Mouse (Mus musculus) hindbrain, postnatal 0 days (tissue): Measurements from ENCODE around the gene Ets1. TPM values are rescaled to one million over a fixed set of nuclear protein-coding genes. Genes with fewer than 3 reads are reported as not detected.

ENCODE experiments used
- ATAC-seq: fragments of 200-750 bp; cut with Nextera tagmentation; 2 replicates; pipeline ENCODE4 v1.8.0; 2017; ENCODE audit warnings: mild to moderate bottlenecking, moderate TSS enrichment, moderate library complexity
- DNase-seq: peaks from one replicate; pipeline ENCODE4 v3.0.0-alpha.2; 2015; ENCODE audit warnings: low spot score
- H3K27ac ChIP-seq: fragments of 300-500 bp; sonication (generic); 2 replicates; pipeline ENCODE4 v1.5.1; 2014; ENCODE audit warnings: mild to moderate bottlenecking
- H3K27me3 ChIP-seq: fragments of 300-500 bp; sonication (generic); 2 replicates; pipeline ENCODE4 v1.6.1; 2014; ENCODE audit warnings: low read length, mixed read lengths; ENCODE audit not compliant: insufficient read depth
- H3K36me3 ChIP-seq: fragments of 300-500 bp; sonication (generic); 2 replicates; pipeline ENCODE4 v1.6.1; 2014; ENCODE audit warnings: low read length, mixed read lengths; ENCODE audit not compliant: insufficient read depth
- H3K4me1 ChIP-seq: fragments of 300-500 bp; sonication (generic); 2 replicates; pipeline ENCODE4 v1.6.1; 2014; ENCODE audit warnings: antibody characterized with exemption, low read length, mixed read lengths; ENCODE audit not compliant: insufficient read depth
- H3K4me2 ChIP-seq: fragments of 300-500 bp; sonication (generic); 2 replicates; pipeline ENCODE4 v1.6.1; 2014; ENCODE audit warnings: low read depth, mild to moderate bottlenecking, low read length, moderate library complexity, mixed read lengths
- H3K4me3 ChIP-seq: fragments of 300-500 bp; sonication (generic); 2 replicates; pipeline ENCODE4 v1.5.1; 2014; ENCODE audit warnings: low read length
- H3K9ac ChIP-seq: fragments of 300-500 bp; sonication (generic); replicated peaks from 2 replicates; pipeline ENCODE4 v1.6.1; 2014; ENCODE audit warnings: mild to moderate bottlenecking, low read length, moderate library complexity, mixed read lengths
- H3K9me3 ChIP-seq: fragments of 300-500 bp; sonication (generic); 2 replicates; pipeline ENCODE4 v1.6.1; 2016; ENCODE audit warnings: low read length, mixed read lengths
- CTCF ChIP-seq: IDR thresholded peaks from 2 replicates; pipeline ENCODE4 v1.5.1; 2016; ENCODE audit warnings: antibody characterized with exemption, control low read depth, low read depth
- WGBS: fragments of 180-500 bp; shearing (Covaris S2); extraction: QIAGEN DNeasy Blood & Tissue Kit; methylation state at CpG from one replicate; pipeline ENCODE4 v1.1.7; 2014; 5-methylcytosine and 5-hydroxymethylcytosine counted together
- polyA plus RNA-seq: library from polyadenylated mRNA; unstranded; fragments of >200 nt; fragmentation: Nextera tagmentation; extraction: Ambion mirVana; gene quantifications from 2 replicates; pipeline ENCODE4 v1.2.1, GENCODE M21; 2015
- total RNA-seq: library from RNA; depleted of rRNA; stranded (reverse); fragments of >200 nt; gene quantifications from 2 replicates; pipeline ENCODE4 v1.2.3, GENCODE M21; 2014

Gene Ets1
- total and polyA plus RNA-seq, 2 experiments from 2014 or later, result 9.9 to 14.0 TPM

- 59% methylated on average over 9 of the region's 9 CpGs for WGBS
- no peaks in the 10 kb centered on the region for H3K9me3 ChIP-seq
- DNase-seq, result no peak
- no peak overlapping the region for H3K4me2 ChIP-seq
- H3K4me3 ChIP-seq, result no peak overlapping the region
- H3K27me3 ChIP-seq, result no peaks in the 10 kb centered on the region; the same call in 1 of the 2 replicates
- no peak for TF ChIP-seq CTCF
- no peak for ATAC-seq
- H3K4me1 ChIP-seq, result no peaks in the 10 kb centered on the region
- H3K27ac ChIP-seq, result no peak overlapping the region
- no peaks in the 10 kb centered on the region for H3K36me3 ChIP-seq
- H3K9ac ChIP-seq, result no peak overlapping the region
Measured at GRCm38 (mm10) chr9:32744288-32744687, 108.3 kb downstream of the Ets1 start.

DNA sequence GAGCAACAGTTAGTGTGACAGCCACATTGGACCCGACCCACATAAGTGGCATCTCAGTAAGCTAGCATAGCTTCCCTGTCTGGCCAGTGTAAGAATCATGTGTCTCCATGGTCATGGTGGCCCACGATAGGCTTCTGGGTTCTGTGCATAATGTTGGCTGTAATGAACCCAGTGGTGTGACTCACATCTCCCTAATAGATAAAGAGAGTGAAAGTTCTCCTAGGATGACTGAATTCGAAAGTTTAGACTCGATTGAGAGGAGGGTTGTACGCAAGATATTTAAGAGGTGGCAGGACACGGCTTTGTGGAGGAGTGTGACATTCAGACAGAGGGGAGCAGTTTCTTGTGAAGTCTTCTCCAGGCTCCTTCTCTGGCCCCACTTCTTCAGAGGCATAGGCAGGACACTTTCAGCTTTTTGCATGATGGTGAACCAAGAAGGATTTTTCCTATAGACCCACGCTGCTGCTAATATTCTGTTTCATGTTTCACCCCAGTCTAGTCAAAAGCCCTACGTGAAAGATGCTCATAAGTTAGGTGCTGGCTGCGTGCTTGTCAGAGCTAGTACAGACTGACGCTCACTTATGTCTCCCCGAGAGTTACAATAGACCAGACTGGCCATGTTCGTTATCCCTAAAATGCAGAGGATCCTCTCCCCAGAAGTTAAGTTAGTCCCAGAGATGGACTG is 109.2 kb downstream of the Ets1 start:
- Histone ChIP-seq H3K9ac (no peak overlapping the region), H3K27ac (no peak overlapping the region), H3K4me1 (no peaks in the 10 kb centered on the region), H3K4me3 (no peak overlapping the region), H3K4me2 (no peak overlapping the region), H3K9me3 (no peaks in the 10 kb centered on the region), H3K27me3 (no peaks in the 10 kb centered on the region; the same call in 1 of the 2 replicates), H3K36me3 (no peaks in the 10 kb centered on the region)
- no peak for TF ChIP-seq CTCF
- no peak for DNase-seq
- no peak for ATAC-seq
- WGBS, result 91% methylated on average over 12 of the region's 12 CpGs

DNA sequence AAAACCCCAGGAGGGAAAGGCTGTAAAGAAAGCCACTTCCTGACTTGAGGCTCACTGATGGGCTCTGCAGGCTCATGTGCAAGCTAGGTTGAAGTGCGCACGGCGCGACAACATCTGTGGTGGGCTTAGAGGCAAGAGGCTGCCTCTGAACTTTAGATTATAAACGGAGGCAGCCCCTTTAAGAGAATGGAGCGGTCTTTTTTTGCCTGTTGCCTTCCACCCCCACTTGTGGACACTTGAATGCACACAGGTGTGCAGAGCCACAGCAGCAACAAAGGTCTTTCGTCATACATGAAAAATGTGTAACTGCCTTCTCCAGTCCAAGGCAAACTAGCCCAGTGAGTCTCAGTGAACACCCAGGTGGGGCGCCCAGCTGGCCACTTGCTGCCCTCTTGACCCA is 110.0 kb downstream of the Ets1 start:
- WGBS, result 96% methylated on average over 8 of the region's 8 CpGs
- DNase-seq, result no peak

GRCm38 (mm10) chr9:32746615-32747014 is 110.6 kb downstream of the Ets1 start:
- DNase-seq (no peak), ATAC-seq (no peak)
- WGBS, result 93% methylated on average over 6 of the region's 6 CpGs
- Histone ChIP-seq H3K4me1 (no peaks in the 10 kb centered on the region), H3K27me3 (no peaks in the 10 kb centered on the region; the same call in 1 of the 2 replicates), H3K4me2 (no peak overlapping the region), H3K4me3 (no peak overlapping the region), H3K9ac (no peak overlapping the region), H3K9me3 (no peaks in the 10 kb centered on the region), H3K36me3 (no peaks in the 10 kb centered on the region), H3K27ac (no peak overlapping the region)
- TF ChIP-seq CTCF, result no peak

More for the DNA sequence above, 110.0 kb downstream of the Ets1 start:
- Histone ChIP-seq H3K36me3 (no peaks in the 10 kb centered on the region), H3K27me3 (no peaks in the 10 kb centered on the region; the same call in 1 of the 2 replicates), H3K4me2 (no peak overlapping the region), H3K27ac (no peak overlapping the region), H3K4me1 (no peaks in the 10 kb centered on the region), H3K4me3 (no peak overlapping the region), H3K9ac (no peak overlapping the region), H3K9me3 (no peaks in the 10 kb centered on the region)
- no peak for ATAC-seq
- TF ChIP-seq CTCF, result no peak

DNA sequence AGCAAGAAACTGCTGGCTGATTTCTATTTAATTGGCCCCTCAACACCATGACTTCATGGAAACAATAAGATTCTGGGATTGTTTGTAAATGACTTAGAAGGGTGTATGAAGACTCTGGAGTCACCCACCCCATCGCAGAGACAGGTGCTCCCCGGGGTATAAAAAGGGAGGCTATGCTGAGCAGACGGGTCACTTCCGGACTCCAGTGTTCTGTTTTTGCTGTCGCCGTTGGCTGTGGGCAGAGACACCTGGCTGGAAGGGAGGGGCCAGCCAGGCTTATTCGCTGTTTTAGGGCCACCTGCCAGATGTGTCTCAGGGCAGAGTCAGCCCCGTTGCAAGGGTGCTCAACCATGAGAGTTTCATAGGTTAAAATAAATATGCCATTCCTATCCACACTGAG is 111.6 kb downstream of the Ets1 start:
- H3K27ac ChIP-seq, result no peak overlapping the region
- no peak overlapping the region for H3K9ac ChIP-seq
- no peaks in the 10 kb centered on the region for H3K36me3 ChIP-seq
- H3K9me3 ChIP-seq, result no peaks in the 10 kb centered on the region
- no peak for TF ChIP-seq CTCF
- ATAC-seq (no peak), DNase-seq (no peak)
- H3K4me2 ChIP-seq, result no peak overlapping the region
- H3K4me3 ChIP-seq, result no peak overlapping the region
- WGBS, result 83% methylated on average over 8 of the region's 8 CpGs
- H3K27me3 ChIP-seq, result no peaks in the 10 kb centered on the region; the same call in 1 of the 2 replicates
- H3K4me1 ChIP-seq, result no peaks in the 10 kb centered on the region

DNA sequence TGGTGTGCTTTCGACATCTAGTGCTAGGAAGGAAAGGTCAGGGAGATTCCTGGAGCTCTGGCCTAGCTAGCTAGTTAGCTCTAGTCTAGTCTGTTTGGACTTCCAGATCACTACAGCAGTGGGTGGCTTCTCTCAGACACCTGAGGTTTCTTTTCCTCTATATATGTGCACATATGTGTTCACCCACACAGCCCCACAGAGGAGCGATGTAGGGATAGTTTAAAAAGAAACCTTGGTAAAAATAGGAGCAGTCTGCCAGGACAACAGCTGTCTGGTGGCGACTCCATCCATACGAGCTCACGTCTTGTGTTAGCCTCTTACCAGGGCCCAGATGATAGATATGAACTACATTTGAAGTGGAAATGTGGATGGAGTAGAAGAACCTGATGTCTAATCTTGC is 112.5 kb downstream of the Ets1 start:
- ATAC-seq (no peak), DNase-seq (no peak)
- Histone ChIP-seq H3K9ac (no peak overlapping the region), H3K27me3 (no peaks in the 10 kb centered on the region; the same call in 1 of the 2 replicates), H3K4me2 (no peak overlapping the region), H3K27ac (no peak overlapping the region), H3K4me1 (no peaks in the 10 kb centered on the region), H3K4me3 (no peak overlapping the region), H3K9me3 (no peaks in the 10 kb centered on the region), H3K36me3 (no peaks in the 10 kb centered on the region)
- 92% methylated on average over 5 of the region's 5 CpGs for WGBS
- no peak for TF ChIP-seq CTCF
